Mouse (Mus musculus) embryonic facial prominence, embryonic 13.5 days (tissue): ENCODE data around the gene Trim47. TPM values are rescaled to one million over a fixed set of nuclear protein-coding genes. Genes with fewer than 3 reads are reported as not detected.
"Not testable (repeated sequence)": the region's sequence is repeated elsewhere in the genome, so short reads cannot be mapped to it uniquely, and the experiment has no call there.

Source experiments
- ATAC-seq: fragments of 200-750 bp; cut with Nextera tagmentation; 2 replicates; pipeline ENCODE4 v1.8.0; 2017; ENCODE audit warnings: low read depth; ENCODE audit not compliant: insufficient number of reproducible peaks, insufficient read depth, low FRiP score, low TSS enrichment
- H3K27ac ChIP-seq: fragments of 300-500 bp; sonication (generic); 2 replicates; pipeline ENCODE4 v1.5.1; 2015; ENCODE audit warnings: moderate library complexity, mild to moderate bottlenecking, inconsistent platforms
- H3K27me3 ChIP-seq: fragments of 300-500 bp; sonication (generic); 2 replicates; pipeline ENCODE4 v1.6.1; 2015; ENCODE audit warnings: mild to moderate bottlenecking, inconsistent platforms
- H3K36me3 ChIP-seq: fragments of 300-500 bp; sonication (generic); 2 replicates; pipeline ENCODE4 v1.6.1; 2015; ENCODE audit warnings: mild to moderate bottlenecking, inconsistent platforms
- H3K4me1 ChIP-seq: fragments of 300-500 bp; sonication (generic); 2 replicates; pipeline ENCODE4 v1.6.1; 2015; ENCODE audit warnings: inconsistent platforms
- H3K4me2 ChIP-seq: fragments of 300-500 bp; sonication (generic); 2 replicates; pipeline ENCODE4 v1.6.1; 2015; ENCODE audit warnings: moderate library complexity, mild to moderate bottlenecking, inconsistent platforms
- H3K4me3 ChIP-seq: fragments of 300-500 bp; sonication (generic); 2 replicates; pipeline ENCODE4 v1.5.1; 2015; ENCODE audit warnings: mild to moderate bottlenecking, inconsistent platforms
- H3K9ac ChIP-seq: fragments of 300-500 bp; sonication (generic); 2 replicates; pipeline ENCODE4 v1.6.1; 2015; ENCODE audit warnings: mild to moderate bottlenecking, inconsistent platforms
- H3K9me3 ChIP-seq: fragments of 300-500 bp; sonication (generic); 2 replicates; pipeline ENCODE4 v1.6.1; 2016; ENCODE audit warnings: inconsistent platforms
- WGBS: fragments of 180-500 bp; shearing (Covaris S2); methylation state at CpG from one replicate; pipeline ENCODE4 v1.1.7; 2015; ENCODE audit warnings: mixed read lengths; 5-methylcytosine and 5-hydroxymethylcytosine counted together
- polyA plus RNA-seq: library from polyadenylated mRNA; unstranded; fragments of >200 nt; fragmentation: Nextera tagmentation; extraction: Ambion mirVana; gene quantifications from 2 replicates; pipeline ENCODE4 v1.2.1, GENCODE M21; 2015

Gene Trim47
- polyA plus RNA-seq, 1 experiment from 2014 or later, result 8.6 TPM

DNA sequence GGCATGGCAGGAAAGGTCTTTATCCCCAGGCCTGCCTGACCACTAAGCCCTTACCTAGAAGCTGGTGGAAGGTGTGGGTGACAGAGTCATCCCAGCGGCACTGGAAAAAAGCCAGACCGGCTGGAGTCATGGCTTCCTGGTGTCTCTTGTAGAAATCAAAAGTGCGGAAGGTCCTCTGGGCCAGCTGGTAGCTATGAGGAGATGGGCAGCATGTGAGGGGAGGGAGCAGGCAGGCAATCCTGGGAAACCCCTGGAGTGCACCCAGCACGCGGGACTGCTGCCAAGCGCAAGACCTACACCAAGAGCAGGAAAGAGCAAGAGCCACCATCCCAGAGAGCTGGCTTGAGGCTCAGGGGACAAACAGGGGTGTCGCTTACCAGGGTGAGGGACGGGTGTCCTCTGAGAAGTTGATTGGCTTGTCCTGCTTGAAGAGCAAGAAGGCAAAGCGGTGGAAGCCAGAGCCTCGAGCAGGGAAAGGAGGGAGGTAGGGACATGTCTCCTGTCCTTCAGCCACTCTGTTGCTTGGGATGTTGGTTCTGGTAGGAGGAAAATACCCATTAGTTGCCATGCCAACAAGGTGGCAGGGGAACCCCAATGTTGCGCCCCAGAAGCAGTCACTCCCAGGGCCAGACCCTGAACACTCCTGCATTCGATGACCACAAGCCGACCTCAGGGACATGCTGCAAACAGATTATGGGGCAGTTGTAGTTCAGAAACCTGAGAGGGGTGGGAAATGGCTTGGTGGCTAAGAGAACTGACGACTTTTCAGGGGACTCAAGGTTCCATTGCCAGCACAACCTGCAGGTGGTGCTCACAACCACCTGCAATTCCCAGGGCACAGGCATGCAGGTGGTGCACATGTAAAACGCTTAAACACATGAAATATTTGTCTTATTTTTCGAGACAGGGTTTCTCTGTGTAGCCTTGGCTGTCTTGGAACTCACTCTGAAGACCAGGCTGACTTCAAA is 5.6 kb upstream of the Trim47 start:
- H3K4me3 ChIP-seq, result no peak overlapping the region
- no peaks in the 10 kb centered on the region for H3K27me3 ChIP-seq
- H3K36me3 ChIP-seq, result peaks cover 43% of the 10 kb centered on the region
- no peak for ATAC-seq
- 0 out of 2 replicates have a peak overlapping the region, but pooled peaks have one; percentile 27 for H3K9ac ChIP-seq
- H3K9me3 ChIP-seq, result no peaks in the 10 kb centered on the region
- H3K4me1 ChIP-seq, result peaks cover 39% of the 10 kb centered on the region
- no peak overlapping the region for H3K27ac ChIP-seq
- WGBS, result 76% methylated on average over 16 of the region's 16 CpGs
- H3K4me2 ChIP-seq, result no peak overlapping the region

DNA sequence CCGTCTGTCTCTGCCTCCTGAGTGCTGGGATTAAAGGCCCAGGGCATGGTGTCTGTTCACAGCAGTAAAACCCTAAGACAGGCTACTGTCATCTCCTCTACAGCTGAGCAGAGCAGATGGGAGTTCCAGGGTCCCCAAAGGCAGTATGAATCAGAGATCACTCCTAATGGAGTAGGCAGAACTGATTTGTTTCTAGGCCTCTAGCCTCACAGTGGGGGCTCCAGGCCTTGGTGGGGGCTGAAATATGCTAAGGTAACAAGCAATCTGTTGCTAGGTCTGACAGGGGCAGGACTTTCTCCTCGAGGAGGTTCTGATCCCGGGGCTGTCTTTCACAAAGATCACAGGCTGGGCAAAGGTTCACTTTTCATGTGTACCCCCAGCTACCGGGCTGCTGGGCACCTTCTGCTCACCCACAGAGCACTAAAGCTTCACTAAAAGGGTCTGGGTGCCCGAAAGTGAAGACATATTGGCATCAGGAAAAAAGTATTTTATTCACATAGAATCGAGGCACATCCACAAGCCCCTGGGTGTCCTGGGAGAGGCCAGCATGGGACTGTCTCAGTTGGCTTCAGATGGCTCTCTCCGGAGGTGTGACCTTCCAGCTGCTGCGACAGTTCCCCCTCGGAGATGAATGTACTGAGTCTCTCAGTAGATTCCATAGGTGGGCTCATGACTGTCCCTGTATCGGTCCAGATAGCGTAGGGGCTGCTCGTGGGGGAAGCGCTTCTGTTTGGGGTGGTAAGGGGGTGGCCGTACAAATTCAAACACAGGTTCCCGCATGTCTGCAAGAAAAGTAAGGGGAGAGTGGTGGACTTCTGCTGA is 4.5 kb upstream of the Trim47 start:
- 84% methylated on average over 15 of the region's 15 CpGs for WGBS
- Histone ChIP-seq H3K9ac (peak overlapping the region; percentile 83), H3K4me3 (peak overlapping the region; percentile 62), H3K27ac (peak overlapping the region; percentile 90), H3K27me3 (no peaks in the 10 kb centered on the region), H3K9me3 (no peaks in the 10 kb centered on the region), H3K36me3 (peaks cover 44% of the 10 kb centered on the region), H3K4me2 (peak overlapping the region; percentile 71), H3K4me1 (peaks cover 47% of the 10 kb centered on the region)
- no peak for ATAC-seq

DNA sequence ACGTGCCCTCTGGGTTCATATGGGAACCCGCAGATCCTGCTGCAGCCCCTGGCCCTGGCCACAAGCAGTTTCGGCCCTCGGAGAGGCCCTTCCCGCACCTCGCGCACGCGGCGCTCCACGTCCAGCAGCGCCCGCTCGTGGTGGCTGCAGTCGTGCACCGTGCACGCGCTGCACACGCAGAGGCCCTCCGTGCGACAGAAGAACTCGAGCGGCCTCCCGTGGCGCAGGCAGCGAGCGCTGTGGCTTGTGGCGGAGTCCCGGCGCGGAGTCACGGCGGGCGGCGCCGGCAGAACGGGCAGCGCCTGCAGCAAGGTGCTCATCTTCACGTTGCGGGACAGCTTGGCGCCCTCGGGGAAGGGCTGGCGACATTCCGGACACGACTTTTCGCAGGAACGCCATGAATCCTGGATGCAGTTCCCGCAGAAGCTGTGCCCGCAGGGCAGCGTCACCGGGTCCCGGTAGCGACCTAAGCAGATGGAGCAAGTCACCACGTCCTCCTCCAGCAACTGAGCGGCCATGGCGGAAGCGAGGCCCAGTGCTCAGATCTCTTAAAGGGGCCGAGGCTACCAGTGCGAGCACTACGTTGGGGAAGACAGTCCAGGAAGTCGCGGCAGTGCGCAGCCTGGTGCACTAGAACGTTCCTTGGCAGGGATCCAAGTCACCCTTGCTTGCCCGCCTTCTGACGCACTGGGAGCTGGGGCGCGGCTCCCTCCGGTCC is 3.6 kb upstream of the Trim47 start, which contains the start of gene Trim65:
Gene Trim65 (minus strand): TSS at position 641 of the 718 bp plus-strand sequence.
- H3K36me3 ChIP-seq, result peaks cover 48% of the 10 kb centered on the region
- H3K4me3 ChIP-seq, result peak within 1 kb of the TSS; percentile 62
- H3K9me3 ChIP-seq, result no peaks in the 10 kb centered on the region
- ATAC-seq, result peak; percentile 77
- H3K4me2 ChIP-seq, result peak within 1 kb of the TSS; percentile 71
- peak within 1 kb of the TSS; percentile 90 for H3K27ac ChIP-seq
- under 1% methylated on average over 69 of the region's 69 CpGs for WGBS
- no peaks in the 10 kb centered on the region for H3K27me3 ChIP-seq
- H3K9ac ChIP-seq, result peak within 1 kb of the TSS; percentile 83
- peaks cover 47% of the 10 kb centered on the region for H3K4me1 ChIP-seq

DNA sequence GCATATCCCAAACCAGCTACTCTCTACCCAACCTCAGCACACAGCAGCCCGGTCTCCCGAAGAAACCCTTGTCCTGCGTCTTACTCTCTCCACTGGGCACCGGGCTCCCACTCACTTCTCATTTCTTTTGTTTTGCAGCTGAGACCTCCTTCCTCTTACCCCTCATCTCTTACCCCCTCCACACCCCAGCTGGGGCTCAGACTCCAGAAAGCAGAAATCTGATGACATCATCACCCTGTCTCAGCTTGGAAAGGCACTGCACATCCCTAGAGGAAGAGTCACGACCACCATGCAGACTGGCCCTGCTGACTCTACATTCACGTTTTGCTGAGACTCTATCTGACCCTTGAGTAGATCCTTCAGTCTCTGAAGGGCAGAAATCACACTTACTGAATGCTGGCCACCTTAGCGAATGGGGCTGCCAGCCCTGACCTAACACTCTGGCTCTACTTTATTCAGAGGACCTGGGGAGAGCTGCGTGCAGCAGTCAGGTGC is 3.0 kb upstream of the Trim47 start:
- H3K4me2 ChIP-seq, result peak overlapping the region; percentile 71
- WGBS, result 43% methylated on average over 8 of the region's 8 CpGs
- H3K36me3 ChIP-seq, result peaks cover 47% of the 10 kb centered on the region
- H3K4me1 ChIP-seq, result peaks cover 47% of the 10 kb centered on the region
- H3K27me3 ChIP-seq, result no peaks in the 10 kb centered on the region
- peak overlapping the region; percentile 62 for H3K4me3 ChIP-seq
- H3K9me3 ChIP-seq, result no peaks in the 10 kb centered on the region
- ATAC-seq, result no peak; the same call in 1 of the 2 replicates
- peak overlapping the region; percentile 90; the same call in 1 of the 2 replicates for H3K27ac ChIP-seq
- H3K9ac ChIP-seq, result peak overlapping the region; percentile 83

DNA sequence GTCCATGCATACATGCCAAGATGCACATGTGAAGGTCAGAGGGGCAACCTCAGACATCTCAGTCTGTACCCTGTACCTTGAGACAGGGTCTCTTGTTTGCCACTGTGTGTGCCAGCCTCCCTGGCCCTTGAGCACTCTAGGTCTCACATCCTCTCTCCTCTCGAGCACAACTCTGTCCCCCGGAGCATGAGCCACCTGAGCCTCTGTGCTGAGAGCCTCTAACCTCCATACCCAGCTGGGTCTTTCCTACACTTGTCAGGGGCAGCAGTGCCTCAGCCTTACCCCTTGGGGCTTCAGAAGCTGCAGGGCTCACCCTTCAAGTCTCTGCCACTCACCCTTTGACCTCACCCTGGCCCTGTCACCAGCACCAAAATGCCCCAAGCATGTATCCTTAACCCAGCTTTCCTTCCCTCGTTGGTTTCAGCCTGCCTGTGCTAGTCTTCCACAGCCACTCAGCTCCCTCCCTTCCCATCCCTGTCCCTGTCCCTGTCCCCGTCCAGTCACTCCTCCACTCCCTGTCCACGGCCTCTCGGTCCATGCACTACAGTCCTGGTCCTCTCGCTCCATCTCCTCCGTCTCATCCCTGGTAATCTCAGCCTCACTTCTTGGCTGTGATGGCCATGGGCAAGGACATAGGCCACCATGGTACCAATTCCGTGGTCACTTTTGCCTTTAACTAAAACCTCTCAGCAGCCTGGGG is 2.2 kb upstream of the Trim47 start:
- Histone ChIP-seq H3K9me3 (no peaks in the 10 kb centered on the region), H3K4me2 (peak overlapping the region; percentile 71; the same call in 1 of the 2 replicates), H3K4me1 (peaks cover 47% of the 10 kb centered on the region), H3K4me3 (no peak overlapping the region), H3K27ac (no peak overlapping the region), H3K9ac (peak overlapping the region; percentile 83), H3K27me3 (no peaks in the 10 kb centered on the region), H3K36me3 (peaks cover 40% of the 10 kb centered on the region)
- no peak for ATAC-seq
- 75% methylated on average over 9 of the region's 9 CpGs for WGBS

DNA sequence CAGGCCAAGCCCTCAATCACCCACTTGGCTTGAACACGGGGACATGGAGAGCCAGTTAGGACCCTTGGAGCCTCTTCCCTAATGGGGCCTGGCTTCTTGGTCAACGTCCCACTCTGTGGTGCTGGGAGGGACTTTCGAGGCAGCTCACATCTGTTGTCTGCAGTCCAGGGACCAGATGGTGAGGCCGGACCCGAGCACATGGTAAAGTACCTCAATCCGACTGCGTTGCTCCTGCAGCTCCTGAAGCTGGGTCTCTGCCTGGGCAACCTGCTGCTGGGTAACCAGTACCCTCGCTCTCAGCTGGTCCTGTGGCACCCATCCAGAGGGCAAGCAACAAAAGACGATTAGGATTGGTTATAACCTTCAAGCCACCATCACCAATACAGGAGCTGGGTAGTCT is 976 bp upstream of the Trim47 start:
- WGBS, result 75% methylated on average over 9 of the region's 9 CpGs
- peak overlapping the region; percentile 65; the same call in 1 of the 2 replicates for H3K9ac ChIP-seq
- 0 out of 2 replicates have a peak overlapping the region, but pooled peaks have one; percentile 29 for H3K4me3 ChIP-seq
- ATAC-seq, result no peak
- peak overlapping the region; percentile 53 for H3K4me2 ChIP-seq
- peaks cover 41% of the 10 kb centered on the region for H3K36me3 ChIP-seq
- peaks cover 41% of the 10 kb centered on the region for H3K4me1 ChIP-seq
- H3K9me3 ChIP-seq, result no peaks in the 10 kb centered on the region
- no peaks in the 10 kb centered on the region for H3K27me3 ChIP-seq
- H3K27ac ChIP-seq, result peak overlapping the region; percentile 60; the same call in 1 of the 2 replicates

DNA sequence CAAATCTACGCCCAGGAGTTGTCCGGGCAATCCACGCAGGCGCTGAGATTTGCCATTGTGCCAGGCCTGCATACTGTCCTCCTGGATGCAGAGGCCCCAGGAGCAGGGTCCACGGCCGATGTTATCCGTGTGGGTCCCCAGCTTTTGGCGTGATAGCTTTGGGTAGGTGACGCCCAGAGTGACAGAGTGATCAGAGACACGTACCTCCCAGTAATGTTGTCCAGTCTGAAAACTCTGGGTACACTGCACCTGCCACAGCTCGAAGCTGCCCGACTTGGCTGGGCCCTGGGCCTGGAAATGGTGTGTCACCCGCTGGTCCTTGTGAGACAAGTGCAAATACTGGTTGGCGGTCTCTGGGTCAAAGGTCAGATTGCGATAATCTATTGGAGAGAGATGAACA is 749 bp downstream of the Trim47 start:
- Histone ChIP-seq H3K9me3 (no peaks in the 10 kb centered on the region), H3K27ac (no peak overlapping the region), H3K27me3 (no peaks in the 10 kb centered on the region), H3K4me2 (peak overlapping the region; percentile 53), H3K36me3 (peaks cover 32% of the 10 kb centered on the region), H3K4me1 (peaks cover 29% of the 10 kb centered on the region), H3K9ac (no peak overlapping the region), H3K4me3 (no peak overlapping the region)
- WGBS, result 93% methylated on average over 15 of the region's 15 CpGs
- ATAC-seq, result no peak

DNA sequence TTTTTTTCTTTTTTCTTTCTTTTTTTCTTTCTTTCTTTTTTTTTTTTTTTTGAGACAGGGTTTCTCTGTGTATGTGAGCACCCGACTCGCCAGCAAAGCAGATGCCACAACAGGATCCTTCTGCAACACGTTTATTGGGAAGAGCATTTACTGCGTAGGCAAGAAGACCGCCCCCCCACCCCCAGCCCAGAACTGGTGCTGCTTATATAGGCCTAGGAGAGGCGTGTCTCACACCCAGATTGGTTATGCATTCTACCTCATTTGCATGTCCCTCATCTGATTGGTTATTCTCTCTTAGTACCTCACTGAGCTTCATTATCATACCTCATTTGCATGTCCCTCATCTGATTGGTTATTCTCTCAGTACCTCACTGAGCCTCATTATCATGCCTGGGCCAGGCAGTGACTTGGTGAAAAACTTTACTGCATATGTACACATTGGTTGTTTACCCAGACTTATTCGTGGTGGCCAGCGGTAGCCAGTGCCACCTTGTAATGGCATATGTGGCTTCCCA is 5.2 kb downstream of the Trim47 start:
- H3K9me3 ChIP-seq, H3K4me1 ChIP-seq, H3K27ac ChIP-seq, H3K4me2 ChIP-seq, H3K4me3 ChIP-seq, H3K9ac ChIP-seq, H3K27me3 ChIP-seq, ATAC-seq: not testable (repeated sequence)
- WGBS, result 94% methylated on average over 8 of the region's 8 CpGs
- peaks cover 32% of the 10 kb centered on the region for H3K36me3 ChIP-seq

DNA sequence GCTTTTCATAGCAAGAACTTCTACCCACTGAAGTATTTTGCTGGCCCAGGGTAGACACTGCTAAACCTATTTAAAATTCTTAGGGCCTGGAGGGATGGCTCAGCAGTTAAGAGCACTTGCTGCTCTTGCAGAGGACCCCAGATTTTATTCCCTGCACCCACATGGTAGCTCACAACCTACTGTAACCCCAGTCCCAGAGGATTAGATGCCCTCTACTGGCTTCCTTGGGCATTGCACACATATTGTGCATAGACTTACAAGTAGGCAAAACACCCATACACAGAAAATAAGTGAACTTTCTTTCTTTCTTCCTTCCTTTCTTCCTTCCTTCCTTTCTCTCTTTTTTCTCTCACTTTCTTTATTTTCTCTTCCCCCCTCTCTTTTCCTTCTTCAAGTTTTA is 9.2 kb downstream of the Trim47 start:
- Histone ChIP-seq H3K9me3 (no peaks in the 10 kb centered on the region), H3K27me3 (no peaks in the 10 kb centered on the region), H3K36me3 (peaks cover 8% of the 10 kb centered on the region; the same call in 1 of the 2 replicates), H3K27ac (peak overlapping the region; percentile 84), H3K4me3 (no peak overlapping the region), H3K9ac (no peak overlapping the region), H3K4me2 (no peak overlapping the region), H3K4me1 (peaks cover 10% of the 10 kb centered on the region; the same call in 1 of the 2 replicates)
- no peak for ATAC-seq

DNA sequence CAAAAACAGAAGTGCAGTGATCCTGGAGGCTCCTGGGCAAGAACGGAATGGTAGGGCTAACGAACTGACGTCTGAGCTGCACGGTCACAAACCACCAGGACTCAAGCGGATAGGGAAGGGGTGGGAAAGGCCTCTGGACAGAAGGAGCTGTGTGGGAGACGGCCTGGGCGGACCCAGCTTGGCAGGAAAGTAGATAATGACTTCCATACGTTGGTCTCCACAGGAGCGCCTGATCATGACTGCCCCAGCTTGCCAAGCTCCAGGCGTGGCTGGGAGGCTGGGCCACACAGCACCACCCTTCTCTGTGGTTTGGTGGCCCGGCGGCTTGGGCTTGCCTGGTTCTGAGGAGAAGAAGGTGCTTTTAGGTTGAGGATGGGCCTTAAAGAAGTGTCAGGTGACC is 9.8 kb downstream of the Trim47 start:
- Histone ChIP-seq H3K4me1 (peaks cover 10% of the 10 kb centered on the region; the same call in 1 of the 2 replicates), H3K4me3 (no peak overlapping the region), H3K27ac (peak overlapping the region; percentile 84), H3K9ac (peak overlapping the region; percentile 16; the same call in 1 of the 2 replicates), H3K9me3 (no peaks in the 10 kb centered on the region), H3K27me3 (0 out of 2 replicates have a peak, but pooled peaks cover under 1% of the 10 kb centered on the region), H3K4me2 (peak overlapping the region; percentile 3; the same call in 1 of the 2 replicates), H3K36me3 (peaks cover 3% of the 10 kb centered on the region; the same call in 1 of the 2 replicates)
- ATAC-seq, result peak; percentile 64; the same call in 1 of the 2 replicates
- 23% methylated on average over 12 of the region's 12 CpGs for WGBS
